Mouse (Mus musculus) cerebellum, adult 11 months (tissue): ENCODE measurements at regions not wholly inside any gene's neighbourhood (a gene's known extent, or its start where the extent isn't known, plus 50 kb on each side); places are given as distances from the start of the nearest gene placed in this dataset.

Experiments
- DNase-seq: peaks from one replicate; pipeline ENCODE4 v3.0.0; 2022

DNA sequence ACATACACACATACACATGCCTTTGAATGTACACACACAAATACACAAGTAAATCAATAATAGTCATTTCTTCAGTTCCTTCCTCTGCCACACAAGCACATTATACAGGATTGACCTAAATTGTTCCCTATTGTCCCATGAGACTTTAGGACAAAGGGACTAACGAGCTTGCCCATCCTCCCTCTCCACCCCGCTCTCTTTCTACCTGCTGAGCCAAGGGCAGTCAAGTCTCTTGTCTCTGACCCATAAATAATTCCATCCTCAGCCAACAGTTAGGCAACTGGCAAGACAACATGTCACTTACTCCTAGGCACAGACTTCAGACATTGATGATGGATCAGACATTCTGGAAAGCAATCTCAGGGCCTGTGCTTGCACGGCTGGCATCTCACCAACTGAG, 56.3 kb upstream of the Kcnk2 start:
- DNase-seq: no peak
